Mouse (Mus musculus) lung, postnatal 0 days (tissue): ENCODE measurements around the gene B4galt1.

Experiments
- CTCF ChIP-seq: IDR thresholded peaks from 2 replicates; pipeline ENCODE4 v1.5.1; 2016; ENCODE audit warnings: antibody characterized with exemption, mild to moderate bottlenecking
- EP300 ChIP-seq: IDR thresholded peaks from 2 replicates; pipeline ENCODE4 v1.6.1; 2016; ENCODE audit warnings: antibody characterized with exemption, mild to moderate bottlenecking, control low read depth

GRCm38 (mm10) chr4:40895118-40895517, 41.3 kb upstream of the B4galt1 start:
- no peak for TF ChIP-seq CTCF
- TF ChIP-seq EP300, result no peak
